Mouse (Mus musculus): ENCODE results near the gene Srsf5. TPM values are rescaled to one million over a fixed set of nuclear protein-coding genes. Genes with fewer than 3 reads are reported as not detected.

Srsf5 gene
- polyA plus RNA-seq, 1 experiment from 2014 or later: 363 TPM

GRCm38 (mm10) chr12:80952526-80952925 lies 7.2 kb downstream of the Srsf5 start:
- H3K27me3 ChIP-seq (ENCODE audit: control insufficient read depth, insufficient read depth, low read length): no peaks in the 10 kb centered on the region
- H3K4me1 ChIP-seq (ENCODE audit: control insufficient read depth, insufficient read depth, low read length): no peaks in the 10 kb centered on the region
- WGBS: 94% methylated on average over 1 of the region's 1 CpGs
- no peaks in the 10 kb centered on the region for H3K9me3 ChIP-seq (ENCODE audit: control insufficient read depth, low read length)
- no peak overlapping the region for H3K9ac ChIP-seq (ENCODE audit: low read length)
- H3K4me2 ChIP-seq (ENCODE audit: low read depth, severe bottlenecking): no peak overlapping the region
- H3K36me3 ChIP-seq (ENCODE audit: control insufficient read depth, insufficient read depth, low read length): peaks cover 40% of the 10 kb centered on the region
- ATAC-seq (ENCODE audit: insufficient number of reproducible peaks, low FRiP score, low TSS enrichment, low read depth) (no peak), DNase-seq (ENCODE audit: low spot score) (no peak)
- H3K4me3 ChIP-seq (ENCODE audit: low read depth, low read length): no peak overlapping the region
- H3K27ac ChIP-seq (replicated peaks; ENCODE audit: low read depth, low read length): no peak overlapping the region

GRCm38 (mm10) chr12:80956039-80956438 lies 10.7 kb downstream of the Srsf5 start:
- no peaks in the 10 kb centered on the region for H3K27me3 ChIP-seq (ENCODE audit: control insufficient read depth, insufficient read depth, low read length)
- DNase-seq (ENCODE audit: low spot score): no peak
- no peaks in the 10 kb centered on the region for H3K9me3 ChIP-seq (ENCODE audit: control insufficient read depth, low read length)
- 88% methylated on average over 3 of the region's 3 CpGs for WGBS
- no peaks in the 10 kb centered on the region for H3K4me1 ChIP-seq (ENCODE audit: control insufficient read depth, insufficient read depth, low read length)
- H3K4me3 ChIP-seq (ENCODE audit: low read depth, low read length): no peak overlapping the region
- H3K27ac ChIP-seq (replicated peaks; ENCODE audit: low read depth, low read length): no peak overlapping the region
- no peak for ATAC-seq (ENCODE audit: insufficient number of reproducible peaks, low FRiP score, low TSS enrichment, low read depth)
- no peak overlapping the region for H3K4me2 ChIP-seq (ENCODE audit: low read depth, severe bottlenecking)
- no peak overlapping the region for H3K9ac ChIP-seq (ENCODE audit: low read length)
- peaks cover 33% of the 10 kb centered on the region for H3K36me3 ChIP-seq (ENCODE audit: control insufficient read depth, insufficient read depth, low read length)

GRCm38 (mm10) chr12:80957961-80958360 lies 12.7 kb downstream of the Srsf5 start:
- DNase-seq (ENCODE audit: low spot score): no peak
- Histone ChIP-seq H3K9ac (ENCODE audit: low read length) (no peak overlapping the region), H3K36me3 (ENCODE audit: control insufficient read depth, insufficient read depth, low read length) (peaks cover 26% of the 10 kb centered on the region), H3K4me1 (ENCODE audit: control insufficient read depth, insufficient read depth, low read length) (no peaks in the 10 kb centered on the region), H3K4me2 (ENCODE audit: low read depth, severe bottlenecking) (no peak overlapping the region), H3K27ac (replicated peaks; ENCODE audit: low read depth, low read length) (no peak overlapping the region), H3K27me3 (ENCODE audit: control insufficient read depth, insufficient read depth, low read length) (no peaks in the 10 kb centered on the region), H3K4me3 (ENCODE audit: low read depth, low read length) (no peak overlapping the region), H3K9me3 (ENCODE audit: control insufficient read depth, low read length) (no peaks in the 10 kb centered on the region)
- ATAC-seq (ENCODE audit: insufficient number of reproducible peaks, low FRiP score, low TSS enrichment, low read depth): no peak
- whole genome bisulfite sequencing: 94% methylated on average over 4 of the region's 4 CpGs

- Histone ChIP-seq H3K9me3 (ENCODE audit: control insufficient read depth, low read length) (no peaks in the 10 kb centered on the region), H3K36me3 (ENCODE audit: control insufficient read depth, insufficient read depth, low read length) (peaks cover 8% of the 10 kb centered on the region), H3K4me1 (ENCODE audit: control insufficient read depth, insufficient read depth, low read length) (no peaks in the 10 kb centered on the region), H3K27ac (replicated peaks; ENCODE audit: low read depth, low read length) (no peak overlapping the region), H3K9ac (ENCODE audit: low read length) (no peak overlapping the region), H3K4me3 (ENCODE audit: low read depth, low read length) (no peak overlapping the region), H3K27me3 (ENCODE audit: control insufficient read depth, insufficient read depth, low read length) (no peaks in the 10 kb centered on the region), H3K4me2 (ENCODE audit: low read depth, severe bottlenecking) (no peak overlapping the region)
- DNase-seq (ENCODE audit: low spot score) (no peak), ATAC-seq (ENCODE audit: insufficient number of reproducible peaks, low FRiP score, low TSS enrichment, low read depth) (no peak)
- 66% methylated on average over 4 of the region's 4 CpGs for WGBS
Measured at GRCm38 (mm10) chr12:80962566-80962965, 17.3 kb downstream of the Srsf5 start.

- ATAC-seq (ENCODE audit: insufficient number of reproducible peaks, low FRiP score, low TSS enrichment, low read depth) (no peak), DNase-seq (ENCODE audit: low spot score) (no peak)
- Histone ChIP-seq H3K4me3 (ENCODE audit: low read depth, low read length) (no peak overlapping the region), H3K4me1 (ENCODE audit: control insufficient read depth, insufficient read depth, low read length) (no peaks in the 10 kb centered on the region), H3K9me3 (ENCODE audit: control insufficient read depth, low read length) (no peaks in the 10 kb centered on the region), H3K27ac (replicated peaks; ENCODE audit: low read depth, low read length) (no peak overlapping the region), H3K4me2 (ENCODE audit: low read depth, severe bottlenecking) (no peak overlapping the region), H3K27me3 (ENCODE audit: control insufficient read depth, insufficient read depth, low read length) (no peaks in the 10 kb centered on the region), H3K36me3 (ENCODE audit: control insufficient read depth, insufficient read depth, low read length) (no peaks in the 10 kb centered on the region), H3K9ac (ENCODE audit: low read length) (no peak overlapping the region)
- 83% methylated on average over 11 of the region's 11 CpGs for WGBS
Measured at GRCm38 (mm10) chr12:80966059-80966838, 20.9 kb downstream of the Srsf5 start.

- no peak overlapping the region for H3K4me2 ChIP-seq (ENCODE audit: low read depth, severe bottlenecking)
- no peaks in the 10 kb centered on the region for H3K27me3 ChIP-seq (ENCODE audit: control insufficient read depth, insufficient read depth, low read length)
- H3K4me1 ChIP-seq (ENCODE audit: control insufficient read depth, insufficient read depth, low read length): no peaks in the 10 kb centered on the region
- no peak for ATAC-seq (ENCODE audit: insufficient number of reproducible peaks, low FRiP score, low TSS enrichment, low read depth)
- H3K9ac ChIP-seq (ENCODE audit: low read length): no peak overlapping the region
- WGBS: 86% methylated on average over 9 of the region's 9 CpGs
- DNase-seq (ENCODE audit: low spot score): no peak
- H3K4me3 ChIP-seq (ENCODE audit: low read depth, low read length): no peak overlapping the region
- H3K27ac ChIP-seq (replicated peaks; ENCODE audit: low read depth, low read length): no peak overlapping the region
- no peaks in the 10 kb centered on the region for H3K9me3 ChIP-seq (ENCODE audit: control insufficient read depth, low read length)
- H3K36me3 ChIP-seq (ENCODE audit: control insufficient read depth, insufficient read depth, low read length): no peaks in the 10 kb centered on the region
Measured at GRCm38 (mm10) chr12:80967918-80968317, 22.6 kb downstream of the Srsf5 start.

- H3K27me3 ChIP-seq (ENCODE audit: control insufficient read depth, insufficient read depth, low read length): no peaks in the 10 kb centered on the region
- WGBS: 89% methylated on average over 5 of the region's 5 CpGs
- H3K4me3 ChIP-seq (ENCODE audit: low read depth, low read length): no peak within 1 kb of the TSS
- no peaks in the 10 kb centered on the region for H3K36me3 ChIP-seq (ENCODE audit: control insufficient read depth, insufficient read depth, low read length)
- DNase-seq (ENCODE audit: low spot score) (no peak), ATAC-seq (ENCODE audit: insufficient number of reproducible peaks, low FRiP score, low TSS enrichment, low read depth) (no peak)
- H3K9ac ChIP-seq (ENCODE audit: low read length): no peak within 1 kb of the TSS
- H3K4me1 ChIP-seq (ENCODE audit: control insufficient read depth, insufficient read depth, low read length): no peaks in the 10 kb centered on the region
- no peaks in the 10 kb centered on the region for H3K9me3 ChIP-seq (ENCODE audit: control insufficient read depth, low read length)
- H3K27ac ChIP-seq (replicated peaks; ENCODE audit: low read depth, low read length): no peak within 1 kb of the TSS
- no peak within 1 kb of the TSS for H3K4me2 ChIP-seq (ENCODE audit: low read depth, severe bottlenecking)
Measured at GRCm38 (mm10) chr12:80968605-80969004, 23.3 kb downstream of the Srsf5 start, which contains the start of gene Slc10a1. Gene Slc10a1 (minus strand): TSS chr12:80968705.

- ATAC-seq (ENCODE audit: insufficient number of reproducible peaks, low FRiP score, low TSS enrichment, low read depth): no peak
- H3K4me2 ChIP-seq (ENCODE audit: low read depth, severe bottlenecking): no peak overlapping the region
Measured at GRCm38 (mm10) chr12:80970181-80970705, 24.9 kb downstream of the Srsf5 start.

More at GRCm38 (mm10) chr12:80970181-80970705, 24.9 kb downstream of the Srsf5 start:
- Histone ChIP-seq H3K9me3 (ENCODE audit: control insufficient read depth, low read length) (no peaks in the 10 kb centered on the region), H3K27ac (replicated peaks; ENCODE audit: low read depth, low read length) (no peak overlapping the region), H3K4me3 (ENCODE audit: low read depth, low read length) (no peak overlapping the region), H3K36me3 (ENCODE audit: control insufficient read depth, insufficient read depth, low read length) (no peaks in the 10 kb centered on the region), H3K9ac (ENCODE audit: low read length) (no peak overlapping the region), H3K27me3 (ENCODE audit: control insufficient read depth, insufficient read depth, low read length) (no peaks in the 10 kb centered on the region), H3K4me1 (ENCODE audit: control insufficient read depth, insufficient read depth, low read length) (no peaks in the 10 kb centered on the region)
- WGBS: 81% methylated on average over 8 of the region's 8 CpGs
- no peak for DNase-seq (ENCODE audit: low spot score)

Data from limb, embryonic 11.5 days (tissue).